Mouse (Mus musculus) urinary bladder, postnatal 14 days (tissue): ENCODE results near the gene Foxs1.

ENCODE experiments used
- DNase-seq: peaks from one replicate; pipeline ENCODE4 v3.0.0; 2021; ENCODE audit warnings: low spot score

Foxs1 gene

GRCm38 (mm10) chr2:152933048-152933447 is at the start of gene Foxs1:
TSS of gene Foxs1 (minus strand) at chr2:152933208.
- DNase-seq = peak; percentile 42

GRCm38 (mm10) chr2:152976991-152977390 is 44.0 kb upstream of the Foxs1 start:
- DNase-seq = no peak

GRCm38 (mm10) chr2:152965555-152965954 is 32.5 kb upstream of the Foxs1 start:
- DNase-seq = no peak

- DNase-seq = peak; percentile 74
These were observed 29.2 kb upstream of the Foxs1 start, which contains the start of gene Ttll9 for GRCm38 (mm10) chr2:152962091-152962793. TSS of gene Ttll9 (plus strand) at chr2:152962485.

- no peak for DNase-seq
These were observed 25.1 kb upstream of the Foxs1 start for GRCm38 (mm10) chr2:152958116-152958515.

GRCm38 (mm10) chr2:152951850-152952720 is 19.1 kb upstream of the Foxs1 start:
- DNase-seq = no peak

- DNase-seq = no peak
These were observed 18.2 kb upstream of the Foxs1 start, which contains the start of gene Dusp15 for GRCm38 (mm10) chr2:152951065-152951849. TSS of gene Dusp15 (minus strand) at chr2:152951698.

- no peak for DNase-seq
These were observed 17.5 kb upstream of the Foxs1 start for GRCm38 (mm10) chr2:152950358-152951064.

GRCm38 (mm10) chr2:152948438-152949020 is 15.5 kb upstream of the Foxs1 start:
- DNase-seq = no peak

GRCm38 (mm10) chr2:152947098-152947497 is 14.1 kb upstream of the Foxs1 start:
- no peak for DNase-seq

- no peak for DNase-seq
These were observed 11.0 kb upstream of the Foxs1 start for GRCm38 (mm10) chr2:152944013-152944412.

GRCm38 (mm10) chr2:152943568-152943967 is 10.6 kb upstream of the Foxs1 start:
- no peak for DNase-seq

GRCm38 (mm10) chr2:152942898-152943515 is 10.0 kb upstream of the Foxs1 start:
- DNase-seq = no peak

- DNase-seq = no peak
These were observed 8.8 kb upstream of the Foxs1 start for GRCm38 (mm10) chr2:152941776-152942175.

- DNase-seq = no peak
These were observed 8.1 kb upstream of the Foxs1 start for GRCm38 (mm10) chr2:152941106-152941505.

GRCm38 (mm10) chr2:152939846-152940245 is 6.8 kb upstream of the Foxs1 start:
- peak; percentile 36 for DNase-seq

- DNase-seq = peak; percentile 70
These were observed 606 bp upstream of the Foxs1 start for GRCm38 (mm10) chr2:152933614-152934013.

- no peak for DNase-seq
These were observed 1.4 kb downstream of the Foxs1 start for GRCm38 (mm10) chr2:152931456-152932160.

GRCm38 (mm10) chr2:152930276-152930675 is 2.7 kb downstream of the Foxs1 start:
- DNase-seq = no peak

GRCm38 (mm10) chr2:152928988-152929370 is 4.0 kb downstream of the Foxs1 start:
- no peak for DNase-seq
